Mouse (Mus musculus) testis, postnatal 10 days (tissue): Measurements from ENCODE around the gene Tmub1.

ENCODE experiments used
- DNase-seq: peaks from one replicate; pipeline ENCODE4 v3.0.0; 2021; ENCODE audit warnings: low spot score

Tmub1 gene

DNA sequence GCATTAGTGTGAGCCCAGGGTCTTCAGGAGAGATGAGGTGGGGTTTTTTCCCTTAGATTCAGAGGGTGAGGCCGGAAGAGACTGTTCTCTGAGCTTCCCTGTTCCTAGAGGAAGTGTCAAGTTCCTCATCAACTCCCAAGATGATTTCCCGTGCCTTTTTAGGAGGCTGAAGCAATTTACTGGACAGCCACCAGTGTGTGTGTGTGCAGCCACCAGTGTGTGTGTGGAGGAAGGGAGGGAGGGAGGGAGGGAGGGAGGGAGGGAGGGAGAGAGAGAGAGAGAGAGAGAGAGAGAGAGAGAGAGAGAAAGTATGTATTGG, 6.3 kb upstream of the Tmub1 start:
- DNase-seq, result no peak

DNA sequence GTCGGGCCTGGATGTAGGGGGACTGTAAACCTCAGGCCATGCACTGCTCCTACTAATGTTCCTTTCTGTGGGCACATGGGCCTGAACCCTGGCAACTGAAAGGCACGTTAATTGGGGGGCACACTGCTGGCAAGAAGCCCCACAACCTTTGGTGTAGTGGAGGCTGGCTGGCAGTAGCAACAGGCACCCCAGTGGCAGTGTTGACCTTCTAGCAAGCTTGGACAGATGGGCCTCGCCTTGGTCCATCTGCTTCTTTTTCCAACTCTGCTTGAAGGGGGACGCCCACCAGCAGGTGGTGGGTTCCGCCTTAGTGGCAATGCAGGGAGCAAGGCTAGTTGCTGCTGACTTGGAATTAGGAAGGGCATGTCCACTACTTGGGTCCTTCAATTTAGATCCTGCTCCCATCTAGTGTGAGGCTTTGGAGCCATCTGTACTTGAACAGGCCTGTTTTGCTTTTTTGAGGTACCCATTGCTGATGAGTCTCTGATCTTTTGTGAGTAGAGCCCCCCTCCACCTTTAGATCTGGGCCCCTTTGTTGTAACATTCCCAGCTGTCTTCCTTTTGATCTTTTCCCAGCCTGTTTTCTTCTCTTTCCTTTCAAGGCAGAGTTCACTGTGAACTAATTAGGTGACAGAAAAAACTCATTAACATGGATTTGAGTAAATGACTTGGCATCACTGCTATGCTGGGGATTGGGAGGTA, 5.8 kb upstream of the Tmub1 start:
- no peak for DNase-seq

DNA sequence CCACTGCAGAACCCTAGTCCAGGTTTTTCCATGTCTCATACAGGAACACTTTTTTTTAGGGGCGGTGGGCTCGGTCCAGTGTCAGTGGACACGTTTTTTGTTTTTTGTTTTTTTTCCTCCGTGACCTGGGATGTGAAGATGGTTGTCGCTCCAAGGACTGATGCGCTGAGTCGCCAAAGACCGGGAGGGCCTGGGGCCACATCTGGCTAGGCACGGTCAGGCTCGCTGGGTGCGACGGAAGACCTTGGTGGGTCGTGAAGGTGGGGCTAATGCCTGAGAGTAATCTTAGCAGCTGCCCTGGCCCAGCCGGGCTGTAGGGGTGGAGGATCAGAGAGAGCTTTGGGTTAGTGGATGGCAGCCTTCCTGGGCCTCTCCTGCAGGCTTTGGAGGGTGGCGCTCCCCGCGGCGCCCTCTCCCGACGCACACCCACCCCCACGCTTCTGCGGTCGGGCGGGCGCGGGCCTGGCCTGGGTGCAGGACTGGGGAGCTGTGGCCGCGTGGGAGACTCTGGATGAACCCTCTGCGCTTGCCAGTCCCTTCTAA, 5.1 kb upstream of the Tmub1 start:
- DNase-seq, result no peak

DNA sequence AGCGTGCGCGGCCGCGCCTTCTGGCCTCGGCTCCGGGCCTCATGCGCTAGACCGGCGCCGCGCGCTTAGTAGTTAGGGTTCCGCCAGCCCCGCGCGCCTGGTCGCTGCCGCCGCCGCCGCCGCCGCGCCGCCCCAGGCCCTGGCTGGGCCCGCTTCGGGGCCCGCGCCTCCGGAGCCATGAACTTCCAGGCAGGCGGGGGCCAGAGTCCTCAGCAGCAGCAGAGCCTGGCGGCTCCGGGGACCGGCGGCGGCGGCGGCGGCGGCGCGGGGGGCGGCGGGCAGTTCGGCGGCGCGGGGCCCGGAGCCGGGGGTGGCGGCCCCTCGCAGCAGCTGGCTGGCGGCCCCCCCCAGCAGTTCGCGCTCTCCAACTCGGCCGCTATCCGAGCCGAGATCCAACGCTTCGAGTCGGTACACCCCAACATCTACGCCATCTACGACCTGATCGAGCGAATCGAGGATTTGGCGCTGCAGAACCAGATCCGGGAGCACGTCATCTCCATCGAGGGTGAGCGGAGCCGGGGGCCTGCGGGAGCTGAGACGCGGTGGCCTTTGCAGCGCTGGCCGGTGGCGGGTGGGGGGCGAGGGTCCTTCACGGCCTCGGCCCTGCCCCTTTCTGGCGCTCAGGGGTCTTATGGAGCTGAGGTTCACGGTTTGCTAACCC, 4.5 kb upstream of the Tmub1 start, which contains the start of gene Agap3:
TSS of gene Agap3 (plus strand) at position 148 of the 661 bp plus-strand sequence.
- no peak for DNase-seq

DNA sequence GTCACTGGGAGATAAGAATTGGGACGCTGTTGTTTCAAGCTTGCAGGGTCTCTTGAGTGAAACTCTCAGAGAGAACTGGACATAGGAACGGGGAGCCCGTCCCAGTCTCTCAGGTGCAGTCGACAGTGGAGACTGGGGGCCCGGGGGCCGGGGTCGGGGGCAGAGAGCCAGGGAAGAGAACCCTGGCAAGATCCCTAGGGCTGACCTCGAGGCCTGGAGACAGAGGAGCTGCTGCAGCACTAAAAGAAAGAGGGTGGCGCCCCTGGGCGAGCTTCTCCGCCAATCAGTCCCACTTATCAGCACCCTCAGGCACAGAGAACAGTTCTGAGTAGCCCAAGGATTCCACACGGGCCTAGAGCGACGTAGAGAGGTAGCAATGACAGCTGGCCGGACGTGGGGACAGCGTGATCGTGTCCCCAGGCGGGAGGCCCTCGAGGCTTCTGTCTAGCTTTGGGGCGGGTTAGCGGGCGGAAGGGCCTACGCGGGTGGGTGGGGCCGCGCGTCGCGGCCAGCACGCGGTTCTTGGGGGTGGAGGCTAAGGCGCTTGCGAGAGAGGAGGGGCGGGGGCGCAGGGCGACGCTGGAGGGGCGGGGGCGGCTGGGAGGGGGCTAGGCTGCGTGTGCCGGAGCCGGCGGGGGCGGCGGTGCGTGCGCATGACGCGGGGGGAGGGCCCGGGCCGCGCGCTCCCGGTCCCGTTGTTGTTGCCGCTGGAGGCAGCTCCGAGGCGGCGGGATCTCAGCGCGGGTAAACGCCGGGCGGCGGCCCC, 3.8 kb upstream of the Tmub1 start:
- peak; percentile 91 for DNase-seq

DNA sequence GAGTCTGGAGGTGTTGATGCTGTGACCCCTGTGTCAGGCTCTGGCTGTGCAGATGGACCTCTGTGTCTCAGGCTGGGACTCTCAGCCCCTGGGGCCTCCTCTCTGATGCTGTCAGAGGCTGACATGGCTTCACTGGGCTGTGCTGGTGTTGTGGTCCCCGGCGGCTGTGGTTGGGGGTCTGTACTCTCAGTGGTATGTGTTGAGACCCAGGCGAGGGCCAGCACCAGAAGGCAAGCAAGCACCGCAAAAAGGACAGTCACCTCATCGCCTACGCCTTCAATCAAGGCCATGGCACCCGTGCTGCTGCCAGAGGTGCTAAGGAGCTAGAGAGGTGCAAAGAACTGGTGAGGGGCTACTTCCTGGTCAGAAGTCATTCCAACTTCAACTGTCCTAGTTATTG, 1.0 kb downstream of the Tmub1 start:
- DNase-seq, result no peak

DNA sequence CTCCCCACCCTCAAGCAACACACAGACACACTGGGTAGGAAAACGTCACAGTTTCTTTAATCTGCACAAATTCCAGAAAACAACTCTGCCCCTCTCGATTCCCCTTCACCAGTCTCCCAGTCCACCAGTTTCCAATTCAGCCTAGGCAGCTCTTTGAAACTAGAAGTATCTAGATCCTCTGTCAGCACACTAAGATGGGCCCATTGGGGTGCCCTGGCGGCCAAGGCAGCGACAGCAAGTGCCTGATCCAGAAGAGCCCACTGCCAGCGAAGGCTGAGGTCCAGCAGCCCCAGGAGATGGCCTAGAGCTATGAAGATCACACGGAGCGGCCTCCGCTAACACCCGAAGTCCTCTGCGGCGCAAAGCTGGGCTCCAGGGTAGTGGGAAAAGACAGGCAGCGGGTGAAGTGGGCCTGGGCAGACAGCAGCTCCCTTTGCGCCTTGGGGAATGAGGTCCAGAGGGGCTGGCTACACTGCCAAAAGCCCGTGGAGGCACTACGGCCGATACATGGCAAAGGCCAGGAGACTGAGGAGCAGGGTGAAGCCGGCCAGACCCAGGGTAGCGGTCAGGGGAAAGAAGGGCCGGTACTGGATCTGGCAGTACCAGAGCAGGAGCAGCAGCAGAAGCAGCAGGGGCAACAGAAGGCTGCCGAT, 2.1 kb downstream of the Tmub1 start:
- DNase-seq, result no peak

DNA sequence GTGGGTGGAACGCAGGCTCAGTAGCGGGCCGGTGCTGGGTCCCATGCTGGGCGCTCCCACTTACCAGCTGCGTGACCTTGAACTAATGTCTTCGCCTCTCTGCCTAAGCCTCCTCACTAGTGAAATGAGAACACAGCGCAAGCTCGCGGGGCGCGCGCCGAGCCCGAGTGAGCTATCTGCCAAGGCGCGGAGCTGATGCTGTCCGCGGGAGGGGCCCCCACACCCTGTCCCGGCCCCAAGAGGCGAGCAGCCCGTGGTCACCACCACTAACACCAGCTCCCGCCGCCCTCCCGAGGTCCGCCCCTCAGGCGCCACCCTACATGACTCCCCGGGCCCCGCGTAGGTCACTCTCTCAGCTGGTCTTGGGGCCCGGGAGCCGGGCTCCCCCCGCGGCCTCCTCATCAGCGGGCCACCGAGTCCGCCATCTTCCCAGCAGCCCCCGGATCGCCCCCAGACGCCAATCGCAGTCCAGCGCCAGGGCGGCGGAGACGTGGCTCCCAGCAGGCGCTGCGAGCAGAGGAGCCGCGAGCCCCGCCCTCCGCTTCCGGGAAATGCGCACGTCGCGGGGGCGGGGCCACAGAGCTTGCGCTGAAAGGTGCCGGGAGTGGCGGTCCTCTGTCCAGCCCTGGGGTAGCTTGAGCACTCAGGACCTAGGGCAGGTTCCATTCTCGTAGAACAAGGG, 2.8 kb downstream of the Tmub1 start, which contains the start of gene Fastk:
TSS of gene Fastk (minus strand) at position 542 of the 682 bp plus-strand sequence.
- peak; percentile 97 for DNase-seq

DNA sequence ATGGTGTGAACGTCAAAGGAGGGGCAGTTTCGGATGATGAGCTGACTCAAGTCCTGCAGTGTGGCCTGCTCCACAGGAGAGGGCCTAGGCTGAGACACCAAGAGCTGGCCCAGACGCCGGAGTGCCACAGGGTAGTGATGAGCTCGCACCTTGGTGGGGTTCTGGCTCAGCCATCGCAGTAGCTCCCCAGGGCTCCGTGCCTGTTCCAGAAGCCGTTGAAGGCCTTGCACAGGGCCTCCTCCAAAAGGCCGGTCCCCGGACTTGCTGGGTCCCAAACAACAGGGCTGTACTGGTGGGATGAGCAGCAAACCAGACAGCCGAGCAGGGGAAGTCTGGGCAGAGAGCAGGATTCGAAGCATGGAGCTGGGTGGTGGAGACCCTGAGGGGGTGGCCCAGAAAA, 3.7 kb downstream of the Tmub1 start:
- no peak for DNase-seq

DNA sequence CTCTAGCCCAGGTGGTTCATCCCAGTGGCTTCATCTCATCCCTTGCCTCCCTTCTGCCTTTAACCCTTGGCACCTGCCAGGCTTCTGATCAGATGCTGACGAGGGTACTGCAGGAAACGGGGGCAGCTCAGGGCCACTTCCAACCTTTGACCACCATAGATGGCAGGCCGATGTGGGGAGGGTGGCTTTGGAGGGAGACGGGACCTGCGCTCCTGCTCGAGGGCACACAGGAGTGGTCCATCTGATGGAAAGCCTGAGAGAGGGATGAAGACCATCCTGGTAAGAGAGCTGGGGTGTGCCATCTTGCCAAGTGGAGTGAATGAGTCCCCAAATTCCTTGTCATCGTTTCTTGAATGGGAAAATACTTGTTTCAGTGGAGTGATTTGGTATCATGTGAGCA, 4.5 kb downstream of the Tmub1 start:
- DNase-seq, result no peak

DNA sequence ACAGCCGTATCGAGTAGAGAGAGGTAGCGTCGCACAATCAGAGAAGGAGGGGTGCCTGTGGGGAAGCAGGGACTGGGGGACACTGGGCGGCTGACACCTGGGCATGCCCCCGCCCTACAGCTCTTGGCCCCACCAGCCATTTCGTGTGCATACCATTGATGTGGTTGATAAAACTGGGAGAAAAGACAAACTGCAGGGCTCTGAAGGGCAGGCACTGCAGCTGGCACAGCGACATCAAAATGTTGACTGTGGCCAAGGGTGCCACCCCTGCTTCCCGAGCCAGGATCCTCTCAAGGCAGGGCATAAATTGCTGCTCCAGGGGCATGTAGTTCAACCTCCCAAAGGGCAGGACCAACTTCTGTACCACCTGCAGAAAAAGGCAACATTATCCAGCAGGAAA, 5.6 kb downstream of the Tmub1 start:
- DNase-seq, result no peak

DNA sequence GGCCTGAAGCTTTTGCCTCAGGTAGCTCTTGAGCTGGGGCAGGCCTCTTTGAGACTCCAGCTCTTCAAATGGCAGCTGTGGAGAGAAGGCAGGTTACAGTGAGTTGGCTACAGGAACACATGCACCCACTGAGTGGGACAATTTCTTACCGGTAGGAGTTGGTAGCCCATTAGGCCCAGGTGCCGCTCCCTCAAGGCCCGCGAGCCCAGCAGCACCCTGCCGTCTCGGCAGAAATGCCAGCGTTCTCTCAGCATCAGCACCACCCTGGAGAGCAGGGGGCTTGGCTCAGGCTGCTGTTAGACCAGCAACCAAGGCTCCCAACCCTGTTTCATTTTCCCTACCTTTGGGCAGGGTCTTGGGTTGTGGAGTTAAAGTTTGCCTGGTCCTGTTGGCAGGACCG, 6.5 kb downstream of the Tmub1 start:
- DNase-seq, result no peak

DNA sequence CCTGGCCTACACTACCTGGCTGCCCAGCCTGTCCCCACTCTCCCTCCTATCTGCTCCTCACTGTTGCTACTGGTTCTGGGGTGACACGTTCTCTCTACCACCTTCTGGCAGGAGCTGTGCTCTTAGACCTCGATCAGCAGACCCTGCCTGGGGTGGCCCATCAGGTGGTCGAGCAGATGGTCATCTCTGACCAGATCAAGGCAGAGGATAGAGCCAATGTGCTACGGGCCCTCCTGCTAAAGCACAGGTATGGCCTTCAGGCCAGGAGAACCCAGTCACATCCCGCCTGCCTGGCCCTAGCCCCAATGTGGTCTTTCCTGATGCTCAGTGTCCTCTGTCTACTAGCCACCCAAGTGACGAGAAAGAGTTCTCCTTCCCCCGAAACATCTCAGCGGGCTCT, 13.7 kb downstream of the Tmub1 start:
- DNase-seq, result no peak

DNA sequence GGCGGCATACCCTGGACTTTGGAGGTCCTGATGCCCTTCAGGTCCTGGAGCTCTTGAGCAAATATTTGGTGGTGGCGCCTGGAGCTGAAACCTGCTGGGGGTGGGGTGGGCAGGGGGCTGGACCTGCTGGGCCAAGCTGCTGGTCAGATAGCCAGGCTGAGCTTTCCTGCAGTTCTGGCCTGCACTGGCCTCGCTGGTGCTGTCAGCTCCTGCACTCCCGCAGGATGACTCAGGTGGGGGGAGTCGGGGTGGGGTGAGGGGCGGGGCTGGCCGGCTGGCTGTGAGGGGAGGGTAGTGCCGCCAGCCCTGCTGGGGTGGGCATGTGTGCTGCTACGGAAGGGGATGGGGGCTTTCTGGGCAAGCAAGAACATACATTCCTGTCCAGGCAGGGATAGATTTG, 19.1 kb downstream of the Tmub1 start:
- DNase-seq, result no peak

DNA sequence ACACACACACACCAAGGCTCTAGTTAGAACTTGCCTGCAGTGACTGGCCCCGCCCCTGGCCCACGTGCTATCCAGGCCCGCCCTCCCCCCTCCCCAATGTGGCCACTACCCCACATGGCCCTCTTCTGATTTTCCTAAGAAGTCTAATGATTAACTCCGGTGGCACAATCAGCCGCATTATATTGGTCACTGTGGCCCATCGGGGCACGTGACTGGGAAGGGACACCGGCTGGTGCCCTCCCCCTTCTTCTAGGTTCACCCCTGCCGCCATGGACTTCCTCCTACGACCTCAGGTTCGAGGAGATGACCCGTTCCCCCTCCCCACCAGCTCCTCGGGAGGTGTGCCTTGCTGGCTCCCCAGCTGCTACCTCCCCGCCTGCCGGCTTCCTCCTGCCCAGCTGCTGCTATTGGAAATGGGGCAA, 19.7 kb downstream of the Tmub1 start:
- no peak for DNase-seq

DNA sequence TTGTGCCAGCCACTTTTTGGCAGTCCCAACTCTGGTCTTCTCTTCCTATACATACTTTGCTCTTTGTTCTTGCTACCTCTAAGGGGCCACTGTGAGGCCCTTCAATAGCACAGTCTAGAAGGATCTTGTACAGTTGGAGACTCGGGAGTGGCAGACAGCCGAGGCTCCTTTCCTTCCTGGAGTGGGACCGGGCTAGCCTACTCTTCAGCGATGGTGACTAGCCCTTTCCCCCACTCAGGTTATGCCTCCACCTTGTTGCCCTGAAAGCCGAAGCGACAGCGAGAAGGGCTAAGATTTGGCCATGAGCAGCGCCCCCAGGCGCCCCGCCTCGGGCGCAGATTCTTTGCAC, 20.4 kb downstream of the Tmub1 start:
- DNase-seq, result no peak

DNA sequence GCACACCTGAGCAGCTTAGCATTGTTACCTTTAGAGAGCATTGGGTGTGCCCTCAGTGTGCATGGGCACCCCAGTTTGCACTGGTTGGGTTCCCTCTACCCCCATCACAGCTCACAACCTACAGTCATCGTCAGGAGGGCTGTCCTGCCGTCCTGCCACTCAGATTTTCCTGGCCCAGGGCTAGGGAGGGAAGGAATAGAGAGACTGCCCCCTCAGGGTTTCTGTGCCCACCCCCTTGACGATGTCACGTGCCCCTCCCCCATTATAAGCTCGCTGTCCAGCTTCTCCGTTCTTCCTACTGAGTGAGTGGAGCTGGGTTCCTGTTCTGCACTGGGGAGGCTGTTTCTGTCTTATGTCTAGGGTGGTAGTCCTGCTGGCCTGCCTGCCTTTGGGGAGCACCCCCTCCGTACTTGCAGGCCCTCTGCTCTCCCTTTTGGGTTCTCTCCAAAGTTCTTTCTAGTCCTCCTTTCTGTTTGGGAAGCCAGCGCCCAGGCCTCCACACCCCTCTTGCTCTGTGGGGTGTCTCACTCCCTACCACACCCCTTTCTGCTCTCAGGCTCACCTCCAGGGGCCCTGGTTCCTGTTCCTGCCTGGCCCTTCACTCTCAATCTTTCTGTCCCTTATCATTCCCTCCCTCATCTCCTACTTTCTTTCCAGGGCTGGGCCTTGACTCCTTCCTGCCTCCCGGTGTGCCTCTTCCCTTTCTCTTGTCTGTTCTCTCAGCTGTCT, 20.9 kb downstream of the Tmub1 start:
- DNase-seq, result no peak

DNA sequence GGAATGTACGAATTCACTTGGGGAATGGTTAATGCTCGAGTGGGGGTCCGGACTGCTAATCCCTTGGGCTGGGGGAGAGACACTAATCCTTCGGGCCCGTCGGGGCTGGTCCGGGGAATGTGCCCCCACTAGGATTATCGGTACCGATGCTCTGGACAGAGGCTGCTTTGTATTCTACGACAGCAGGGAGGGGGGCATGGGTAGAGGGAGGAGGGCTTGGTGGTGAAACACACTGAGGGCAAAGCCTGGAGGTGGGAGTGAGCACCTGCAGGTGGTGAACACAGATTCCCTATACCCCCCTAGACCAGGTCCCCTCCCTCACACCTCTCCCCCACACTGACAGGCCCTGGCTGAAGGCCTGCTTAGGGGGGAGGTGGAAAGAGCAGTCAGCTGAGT, 21.6 kb downstream of the Tmub1 start:
- DNase-seq, result no peak

DNA sequence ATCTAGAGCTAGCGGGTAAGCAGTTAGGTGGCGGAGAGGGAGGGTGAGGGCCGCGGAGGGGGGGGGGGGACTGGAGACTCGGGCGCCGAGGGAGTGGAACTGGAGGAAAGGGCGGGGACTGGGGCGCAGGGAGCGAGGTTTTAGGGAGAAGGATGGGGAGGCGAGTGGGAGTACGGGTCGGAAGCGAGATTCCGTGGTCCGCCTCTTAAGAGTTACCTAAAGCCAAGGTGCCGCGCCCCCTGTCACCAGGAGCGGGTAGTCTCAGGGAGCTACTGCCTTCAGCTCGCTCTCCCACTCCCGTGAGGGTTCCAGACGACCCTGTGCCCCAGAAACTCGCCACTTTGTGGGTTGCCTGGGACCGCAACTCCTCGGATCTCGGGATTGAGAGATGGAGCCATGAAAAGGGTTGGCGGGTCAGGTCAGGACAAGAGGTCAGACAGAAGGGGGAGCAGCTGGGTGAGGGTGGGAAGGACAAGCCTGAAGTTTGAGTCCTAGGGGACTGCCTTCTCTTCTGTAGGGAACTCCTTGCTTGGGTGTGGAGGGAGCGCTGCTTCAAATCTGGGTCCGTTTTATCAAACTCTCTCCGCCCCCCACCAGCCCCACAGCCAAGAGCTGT, 22.1 kb downstream of the Tmub1 start:
- DNase-seq, result no peak

DNA sequence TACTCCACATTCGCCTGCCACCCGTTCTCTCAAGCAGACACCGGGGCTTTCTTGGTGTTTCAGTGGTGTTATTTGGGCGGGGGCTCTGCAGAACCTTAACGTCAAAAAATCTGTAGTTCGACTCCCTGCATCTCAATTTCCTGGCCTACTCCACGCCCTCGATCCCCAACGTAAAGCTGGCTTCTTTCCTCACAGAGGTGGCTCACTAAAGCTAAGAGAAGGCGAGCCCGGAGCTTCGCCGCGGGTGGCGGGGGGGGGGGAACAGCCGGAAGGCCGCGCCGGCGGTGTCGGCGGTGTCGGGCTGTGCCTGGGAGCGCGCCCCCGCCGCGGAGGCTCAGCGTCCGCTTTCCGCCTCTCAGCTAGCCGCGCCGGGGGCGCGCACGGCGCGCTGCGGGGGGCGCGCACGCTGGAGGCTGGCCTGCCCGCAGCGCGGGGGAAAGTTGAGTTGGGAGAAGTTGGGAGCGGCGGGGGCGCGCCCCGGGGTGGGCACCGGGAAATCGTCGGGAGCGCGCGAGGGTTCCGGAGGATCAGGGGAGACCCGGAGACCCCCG, 22.7 kb downstream of the Tmub1 start:
- peak; percentile 91 for DNase-seq
